Mouse (Mus musculus) C2C12 (cell line): ENCODE results near the gene Coq10a. TPM values are rescaled to one million over a fixed set of nuclear protein-coding genes. Genes with fewer than 3 reads are reported as not detected.

Experiments used
- H3K27me3 ChIP-seq: one replicate; pipeline ENCODE4 v1.6.1; 2011; ENCODE audit not compliant: control insufficient read depth, insufficient read depth, insufficient read length
- H3K36me3 ChIP-seq: one replicate; pipeline ENCODE4 v1.6.1; 2011; ENCODE audit not compliant: control insufficient read depth, insufficient read depth
- H3K4me3 ChIP-seq: one replicate; pipeline ENCODE4 v1.5.1; 2011; ENCODE audit warnings: mild to moderate bottlenecking, control low read depth; ENCODE audit not compliant: poor library complexity, insufficient read depth, severe bottlenecking
- H3K79me2 ChIP-seq: one replicate; pipeline ENCODE4 v1.6.1; 2011; ENCODE audit not compliant: control insufficient read depth, insufficient read depth
- H3K79me3 ChIP-seq: one replicate; pipeline ENCODE4 v1.6.1; 2011; ENCODE audit warnings: low read depth, control low read depth
- H3ac ChIP-seq: one replicate; pipeline ENCODE3; 2011; ENCODE audit warnings: low read depth; ENCODE audit not compliant: control insufficient read depth, insufficient read length
- CEBPB ChIP-seq: IDR thresholded peaks from one replicate; pipeline ENCODE4 v1.6.1; 2011; ENCODE audit warnings: low read depth, mild to moderate bottlenecking, control low read depth, moderate library complexity
- CTCF ChIP-seq: IDR thresholded peaks from one replicate; pipeline ENCODE4 v1.5.1; 2011; ENCODE audit not compliant: control insufficient read depth, insufficient read depth, insufficient read length
- FOSL1 ChIP-seq: IDR thresholded peaks from one replicate; pipeline ENCODE4 v1.8.0; 2011; ENCODE audit warnings: mild to moderate bottlenecking, low read length; ENCODE audit not compliant: poor library complexity, insufficient read depth, severe bottlenecking
- MAX ChIP-seq: IDR thresholded peaks from one replicate; pipeline ENCODE4 v1.6.1; 2011; ENCODE audit warnings: mild to moderate bottlenecking, control low read depth
- MYOD1 ChIP-seq: IDR thresholded peaks from one replicate; pipeline ENCODE4 v1.6.1; 2011; ENCODE audit warnings: low read depth; ENCODE audit not compliant: control insufficient read depth, insufficient read length
- MYOG ChIP-seq: IDR thresholded peaks from one replicate; pipeline ENCODE4 v1.6.1; 2011; ENCODE audit not compliant: control insufficient read depth, insufficient read length; ENCODE audit errors: extremely low read depth
- USF1 ChIP-seq: IDR thresholded peaks from one replicate; pipeline ENCODE4 v1.6.1; 2011; ENCODE audit warnings: low read depth, mild to moderate bottlenecking, control low read depth, moderate library complexity
- polyA plus RNA-seq: library from polyadenylated mRNA; unstranded; fragments of >200 nt; fragmentation: generic; extraction: Trizol; gene quantifications from one replicate; pipeline ENCODE4 v1.2.1, GENCODE M21; 2012; ENCODE audit warnings: missing spikeins

Gene Coq10a
- polyA plus RNA-seq, 1 experiment = 13.7 TPM

- no peak for TF ChIP-seq CEBPB
- no peak for TF ChIP-seq USF1
- TF ChIP-seq MYOD1 = peak; percentile 40
- no peak for TF ChIP-seq MYOG
- TF ChIP-seq CTCF = no peak
- TF ChIP-seq FOSL1 = peak; percentile 26
- TF ChIP-seq MAX = peak; percentile 66
- peaks cover 72% of the 10 kb centered on the region for H3K79me2 ChIP-seq
- H3K27me3 ChIP-seq = no peaks in the 10 kb centered on the region
- peak within 1 kb of the TSS; percentile 98 for H3K4me3 ChIP-seq
- H3K79me3 ChIP-seq = peaks cover 41% of the 10 kb centered on the region
- H3ac ChIP-seq = peak within 1 kb of the TSS; percentile 81
- H3K36me3 ChIP-seq = peaks cover 44% of the 10 kb centered on the region
Measured at GRCm38 (mm10) chr10:128411211-128412054, 42.6 kb upstream of the Coq10a start, which contains the start of the genes Nabp2 and Rnf41. Gene Nabp2, minus strand, starts transcription at chr10:128411492. Gene Rnf41, plus strand, starts transcription at chr10:128411657.

- peaks cover 64% of the 10 kb centered on the region for H3K79me2 ChIP-seq
- peaks cover 36% of the 10 kb centered on the region for H3K79me3 ChIP-seq
- peak overlapping the region; percentile 98 for H3K4me3 ChIP-seq
- H3K36me3 ChIP-seq = peaks cover 43% of the 10 kb centered on the region
- H3K27me3 ChIP-seq = no peaks in the 10 kb centered on the region
- no peak for TF ChIP-seq CTCF
- TF ChIP-seq FOSL1 = no peak
- no peak for TF ChIP-seq MYOG
- no peak for TF ChIP-seq USF1
- no peak for TF ChIP-seq MAX
- TF ChIP-seq MYOD1 = no peak
- no peak for TF ChIP-seq CEBPB
- H3ac ChIP-seq = peak overlapping the region; percentile 67
Measured at GRCm38 (mm10) chr10:128410560-128410845, 41.7 kb upstream of the Coq10a start.

GRCm38 (mm10) chr10:128409692-128410559 is 41.1 kb upstream of the Coq10a start:
- Histone ChIP-seq H3K36me3 (peaks cover 41% of the 10 kb centered on the region), H3K79me2 (peaks cover 58% of the 10 kb centered on the region), H3K27me3 (no peaks in the 10 kb centered on the region), H3ac (peak overlapping the region; percentile 79), H3K79me3 (peaks cover 33% of the 10 kb centered on the region), H3K4me3 (peak overlapping the region; percentile 98)
- no peak for TF ChIP-seq CEBPB
- no peak for TF ChIP-seq MYOG
- no peak for TF ChIP-seq FOSL1
- TF ChIP-seq USF1 = no peak
- TF ChIP-seq MYOD1 = no peak
- peak; percentile 45 for TF ChIP-seq MAX
- TF ChIP-seq CTCF = peak; percentile 94

DNA sequence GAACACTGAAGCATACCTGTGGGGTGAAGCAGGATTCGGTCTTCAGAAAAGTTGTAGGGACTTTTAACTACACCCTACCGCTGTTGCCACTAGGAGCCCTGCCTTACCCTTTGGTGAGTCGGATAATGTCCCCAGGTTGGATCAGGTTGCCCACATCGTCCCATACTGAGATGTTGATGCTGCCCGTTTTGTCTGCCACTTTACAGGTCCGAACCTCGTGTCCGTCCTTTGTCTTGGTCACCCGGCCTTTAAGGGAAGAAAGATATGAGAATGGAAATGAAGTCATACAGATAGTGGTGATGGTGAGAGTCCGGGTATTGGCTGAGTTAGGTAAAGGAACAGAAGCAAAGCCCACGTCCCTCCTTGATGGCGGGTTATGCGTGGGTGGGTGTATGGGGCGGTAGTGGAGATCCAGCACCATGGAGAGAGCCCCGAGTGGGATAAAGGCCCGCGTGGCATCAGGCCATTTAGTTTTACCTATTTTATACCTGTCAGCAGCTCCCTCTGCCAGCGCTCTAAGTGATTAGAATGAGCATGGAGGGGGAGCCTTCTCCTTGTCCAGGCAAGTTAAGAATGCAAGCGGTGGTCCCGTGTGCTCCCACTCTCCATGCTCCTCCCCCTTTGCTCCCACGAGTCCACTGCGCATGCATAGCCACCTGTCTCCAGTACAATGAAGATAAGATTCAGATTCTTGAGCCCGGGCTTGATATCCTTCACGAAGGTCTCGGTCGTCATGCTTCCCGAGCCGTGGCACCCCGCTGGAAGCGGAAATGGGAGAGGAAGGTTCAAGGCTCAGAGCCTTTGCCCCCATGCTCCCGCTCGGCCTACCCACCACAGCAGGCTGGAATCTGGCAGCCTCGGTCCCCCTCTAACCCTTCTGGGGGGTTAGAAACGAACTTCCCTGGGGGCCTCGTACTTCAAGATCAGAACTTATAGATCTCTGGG is 40.1 kb upstream of the Coq10a start:
- Histone ChIP-seq H3K79me3 (peaks cover 22% of the 10 kb centered on the region), H3K4me3 (peak overlapping the region; percentile 84), H3K36me3 (peaks cover 31% of the 10 kb centered on the region), H3K79me2 (peaks cover 47% of the 10 kb centered on the region), H3ac (peak overlapping the region; percentile 79), H3K27me3 (no peaks in the 10 kb centered on the region)
- TF ChIP-seq MAX (no peak), USF1 (no peak), CEBPB (no peak), MYOG (no peak), MYOD1 (no peak), CTCF (no peak), FOSL1 (no peak)

- Histone ChIP-seq H3K27me3 (no peaks in the 10 kb centered on the region), H3K4me3 (no peak overlapping the region), H3K79me2 (peaks cover 11% of the 10 kb centered on the region), H3K36me3 (peaks cover 24% of the 10 kb centered on the region), H3K79me3 (no peaks in the 10 kb centered on the region), H3ac (no peak overlapping the region)
- TF ChIP-seq MAX = no peak
- no peak for TF ChIP-seq CEBPB
- TF ChIP-seq USF1 = no peak
- no peak for TF ChIP-seq CTCF
- TF ChIP-seq FOSL1 = no peak
- no peak for TF ChIP-seq MYOG
- TF ChIP-seq MYOD1 = no peak
Measured at GRCm38 (mm10) chr10:128403931-128404330, 35.1 kb upstream of the Coq10a start.
